Mouse (Mus musculus): ENCODE results near the gene Cd160. TPM values are rescaled to one million over a fixed set of nuclear protein-coding genes. Genes with fewer than 3 reads are reported as not detected.

The Cd160 gene
- polyA plus RNA-seq, 1 experiment from 2014 or later, result 0.21 TPM

GRCm38 (mm10) chr3:96821581-96821980 is 7.6 kb downstream of the Cd160 start:
- no peak overlapping the region for H3K9ac ChIP-seq (ENCODE audit: low read depth, low read length)
- ATAC-seq, result no peak
- 87% methylated on average over 4 of the region's 4 CpGs for WGBS

GRCm38 (mm10) chr3:96820116-96820915 is 8.8 kb downstream of the Cd160 start:
- Histone ChIP-seq H3K4me1 (ENCODE audit: control insufficient read depth, insufficient read depth, low read depth, low read length) (no peaks in the 10 kb centered on the region), H3K9me3 (ENCODE audit: control insufficient read depth, low read length) (no peaks in the 10 kb centered on the region), H3K27me3 (replicated peaks; ENCODE audit: control insufficient read depth, insufficient read depth, low read length) (no peaks in the 10 kb centered on the region), H3K27ac (ENCODE audit: low read depth, low read length) (no peak overlapping the region), H3K4me3 (ENCODE audit: low read length) (no peak overlapping the region), H3K9ac (ENCODE audit: low read depth, low read length) (no peak overlapping the region), H3K4me2 (ENCODE audit: low read length) (no peak overlapping the region), H3K36me3 (ENCODE audit: control insufficient read depth, insufficient read depth, low read length) (no peaks in the 10 kb centered on the region)
- ATAC-seq, result no peak
- 85% methylated on average over 6 of the region's 6 CpGs for WGBS

More at GRCm38 (mm10) chr3:96821581-96821980, 7.6 kb downstream of the Cd160 start:
- no peak overlapping the region for H3K4me2 ChIP-seq (ENCODE audit: low read length)
- no peaks in the 10 kb centered on the region for H3K27me3 ChIP-seq (replicated peaks; ENCODE audit: control insufficient read depth, insufficient read depth, low read length)
- H3K4me3 ChIP-seq (ENCODE audit: low read length), result no peak overlapping the region
- no peaks in the 10 kb centered on the region for H3K4me1 ChIP-seq (ENCODE audit: control insufficient read depth, insufficient read depth, low read depth, low read length)
- no peak overlapping the region for H3K27ac ChIP-seq (ENCODE audit: low read depth, low read length)
- no peaks in the 10 kb centered on the region for H3K9me3 ChIP-seq (ENCODE audit: control insufficient read depth, low read length)
- H3K36me3 ChIP-seq (ENCODE audit: control insufficient read depth, insufficient read depth, low read length), result no peaks in the 10 kb centered on the region

DNA sequence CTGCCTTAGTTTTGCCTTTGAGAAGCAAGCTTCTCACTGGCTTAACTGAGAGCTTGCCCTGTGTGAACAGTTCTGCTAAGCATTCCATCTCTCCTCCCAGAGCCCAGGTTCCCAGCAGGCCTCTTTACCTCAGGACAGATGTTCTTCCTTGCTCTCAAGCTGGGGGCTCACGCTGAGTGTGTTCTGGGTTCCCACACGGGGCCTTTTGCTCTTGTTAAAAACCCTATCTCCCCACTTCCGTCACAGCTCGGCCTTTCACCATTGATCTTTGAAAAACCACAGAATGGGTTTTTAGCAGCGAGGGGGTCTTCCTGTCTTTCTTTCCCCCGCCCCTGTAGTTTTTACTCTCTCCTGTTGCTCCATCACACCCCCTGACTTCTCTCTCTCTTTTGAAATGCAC is 14.8 kb downstream of the Cd160 start:
- no peak overlapping the region for H3K9ac ChIP-seq (ENCODE audit: low read depth, low read length)
- ATAC-seq, result no peak
- no peaks in the 10 kb centered on the region for H3K36me3 ChIP-seq (ENCODE audit: control insufficient read depth, insufficient read depth, low read length)
- no peaks in the 10 kb centered on the region for H3K4me1 ChIP-seq (ENCODE audit: control insufficient read depth, insufficient read depth, low read depth, low read length)
- 52% methylated on average over 6 of the region's 6 CpGs for WGBS
- H3K27ac ChIP-seq (ENCODE audit: low read depth, low read length), result no peak overlapping the region
- H3K4me2 ChIP-seq (ENCODE audit: low read length), result no peak overlapping the region
- no peaks in the 10 kb centered on the region for H3K9me3 ChIP-seq (ENCODE audit: control insufficient read depth, low read length)
- H3K4me3 ChIP-seq (ENCODE audit: low read length), result no peak overlapping the region
- H3K27me3 ChIP-seq (replicated peaks; ENCODE audit: control insufficient read depth, insufficient read depth, low read length), result no peaks in the 10 kb centered on the region

DNA sequence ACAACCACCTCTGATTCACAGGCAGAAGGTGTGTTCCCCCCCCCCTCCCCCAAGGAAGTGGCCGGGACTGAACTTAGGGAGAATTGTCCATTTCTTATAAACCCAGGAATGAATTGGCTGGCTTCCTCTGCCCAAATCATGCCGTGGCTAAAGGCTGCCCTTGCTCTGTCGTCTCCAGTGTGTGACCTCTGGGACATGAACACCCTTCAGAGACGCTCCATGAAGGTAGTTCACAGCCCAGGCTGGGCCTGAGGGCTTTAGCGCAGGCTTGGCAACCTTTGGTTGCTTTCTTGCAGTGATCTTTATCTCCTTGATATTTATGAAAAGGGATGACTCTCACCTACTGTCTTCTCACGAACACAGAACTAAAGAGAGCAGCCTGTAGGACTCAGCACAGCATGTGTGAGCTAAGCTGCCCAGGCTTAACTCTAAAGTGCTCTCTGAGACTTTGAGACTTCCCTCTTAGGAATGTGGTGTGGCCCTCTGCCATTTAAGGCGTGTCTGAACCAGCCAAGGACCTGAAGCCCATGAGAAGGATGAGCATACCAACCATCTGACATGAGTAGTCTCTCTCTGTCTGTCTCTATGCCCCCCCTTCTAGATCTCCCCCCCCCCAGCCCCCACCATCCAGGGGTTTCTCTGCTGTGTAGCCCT is 15.4 kb downstream of the Cd160 start:
- Histone ChIP-seq H3K4me2 (ENCODE audit: low read length) (no peak overlapping the region), H3K9ac (ENCODE audit: low read depth, low read length) (no peak overlapping the region), H3K4me1 (ENCODE audit: control insufficient read depth, insufficient read depth, low read depth, low read length) (no peaks in the 10 kb centered on the region), H3K27me3 (replicated peaks; ENCODE audit: control insufficient read depth, insufficient read depth, low read length) (no peaks in the 10 kb centered on the region), H3K27ac (ENCODE audit: low read depth, low read length) (no peak overlapping the region), H3K9me3 (ENCODE audit: control insufficient read depth, low read length) (no peaks in the 10 kb centered on the region), H3K4me3 (ENCODE audit: low read length) (no peak overlapping the region), H3K36me3 (ENCODE audit: control insufficient read depth, insufficient read depth, low read length) (no peaks in the 10 kb centered on the region)
- 0 out of 2 replicates have a peak, but pooled peaks have one; percentile 34 for ATAC-seq
- 66% methylated on average over 7 of the region's 7 CpGs for WGBS

DNA sequence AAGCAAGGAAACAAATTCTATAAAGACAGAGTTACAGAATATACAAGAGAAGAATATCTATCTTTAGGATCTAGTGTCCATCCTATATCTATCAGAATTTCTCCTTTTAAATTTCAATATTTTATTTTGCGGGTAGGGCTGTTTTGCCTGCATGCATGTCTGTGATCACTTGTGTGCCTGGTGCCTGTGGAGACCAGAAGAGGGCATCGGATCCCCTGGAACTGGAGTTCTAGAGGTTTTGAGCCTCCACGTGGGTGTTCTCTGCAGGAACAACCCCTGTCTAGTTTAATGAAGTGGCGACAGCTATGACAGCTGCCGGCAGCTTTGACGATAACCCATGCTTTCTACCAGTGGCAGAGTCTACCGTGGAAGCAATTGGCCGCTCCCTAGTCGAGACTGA is 16.0 kb downstream of the Cd160 start:
- no peak overlapping the region for H3K27ac ChIP-seq (ENCODE audit: low read depth, low read length)
- H3K9ac ChIP-seq (ENCODE audit: low read depth, low read length), result no peak overlapping the region
- H3K4me1 ChIP-seq (ENCODE audit: control insufficient read depth, insufficient read depth, low read depth, low read length), result no peaks in the 10 kb centered on the region
- no peak overlapping the region; the same call in 1 of the 2 replicates for H3K4me2 ChIP-seq (ENCODE audit: low read length)
- H3K4me3 ChIP-seq (ENCODE audit: low read length), result no peak overlapping the region
- H3K9me3 ChIP-seq (ENCODE audit: control insufficient read depth, low read length), result no peaks in the 10 kb centered on the region
- no peaks in the 10 kb centered on the region for H3K27me3 ChIP-seq (replicated peaks; ENCODE audit: control insufficient read depth, insufficient read depth, low read length)
- peak; percentile 71 for ATAC-seq
- WGBS, result 36% methylated on average over 9 of the region's 9 CpGs
- no peaks in the 10 kb centered on the region for H3K36me3 ChIP-seq (ENCODE audit: control insufficient read depth, insufficient read depth, low read length)

- no peaks in the 10 kb centered on the region for H3K36me3 ChIP-seq (ENCODE audit: control insufficient read depth, insufficient read depth, low read length)
- 45% methylated on average over 20 of the region's 20 CpGs for WGBS
- no peak for ATAC-seq
- H3K4me3 ChIP-seq (ENCODE audit: low read length), result no peak overlapping the region
- H3K4me1 ChIP-seq (ENCODE audit: control insufficient read depth, insufficient read depth, low read depth, low read length), result no peaks in the 10 kb centered on the region
- no peaks in the 10 kb centered on the region for H3K9me3 ChIP-seq (ENCODE audit: control insufficient read depth, low read length)
- peak overlapping the region; percentile 42 for H3K4me2 ChIP-seq (ENCODE audit: low read length)
- H3K27me3 ChIP-seq (replicated peaks; ENCODE audit: control insufficient read depth, insufficient read depth, low read length), result no peaks in the 10 kb centered on the region
- H3K27ac ChIP-seq (ENCODE audit: low read depth, low read length), result no peak overlapping the region
- H3K9ac ChIP-seq (ENCODE audit: low read depth, low read length), result no peak overlapping the region
Observed at GRCm38 (mm10) chr3:96812395-96813091, 16.6 kb downstream of the Cd160 start.

GRCm38 (mm10) chr3:96811232-96811631 is 17.9 kb downstream of the Cd160 start:
- WGBS, result 90% methylated on average over 3 of the region's 3 CpGs
- H3K36me3 ChIP-seq (ENCODE audit: control insufficient read depth, insufficient read depth, low read length), result no peaks in the 10 kb centered on the region
- no peak overlapping the region for H3K27ac ChIP-seq (ENCODE audit: low read depth, low read length)
- no peak overlapping the region for H3K9ac ChIP-seq (ENCODE audit: low read depth, low read length)
- H3K9me3 ChIP-seq (ENCODE audit: control insufficient read depth, low read length), result no peaks in the 10 kb centered on the region
- no peak for ATAC-seq
- no peaks in the 10 kb centered on the region for H3K4me1 ChIP-seq (ENCODE audit: control insufficient read depth, insufficient read depth, low read depth, low read length)
- H3K4me3 ChIP-seq (ENCODE audit: low read length), result no peak overlapping the region
- no peaks in the 10 kb centered on the region for H3K27me3 ChIP-seq (replicated peaks; ENCODE audit: control insufficient read depth, insufficient read depth, low read length)
- H3K4me2 ChIP-seq (ENCODE audit: low read length), result no peak overlapping the region

DNA sequence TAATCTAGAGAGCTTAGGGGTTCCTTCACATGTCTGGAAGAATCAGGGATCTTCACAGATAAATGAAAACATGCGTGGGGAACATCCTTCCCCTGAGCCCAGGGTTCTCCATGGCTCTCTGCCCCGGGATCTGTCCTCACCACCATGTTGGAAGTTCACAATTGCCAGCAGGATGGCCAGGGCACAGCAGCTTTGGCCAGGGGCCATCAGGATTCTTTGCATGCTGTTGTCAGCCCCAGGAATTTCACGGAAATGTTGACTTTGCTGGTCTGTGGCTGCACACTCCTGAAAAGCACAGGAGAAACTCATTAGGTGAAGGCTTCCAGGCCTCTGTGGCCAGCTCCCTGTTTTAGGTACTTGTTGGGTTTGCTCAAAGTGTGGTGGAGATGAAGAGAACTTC is 20.5 kb downstream of the Cd160 start:
- H3K27ac ChIP-seq (ENCODE audit: low read depth, low read length), result no peak overlapping the region
- ATAC-seq, result no peak
- no peaks in the 10 kb centered on the region for H3K9me3 ChIP-seq (ENCODE audit: control insufficient read depth, low read length)
- H3K9ac ChIP-seq (ENCODE audit: low read depth, low read length), result no peak overlapping the region
- H3K27me3 ChIP-seq (replicated peaks; ENCODE audit: control insufficient read depth, insufficient read depth, low read length), result no peaks in the 10 kb centered on the region
- H3K36me3 ChIP-seq (ENCODE audit: control insufficient read depth, insufficient read depth, low read length), result no peaks in the 10 kb centered on the region
- no peaks in the 10 kb centered on the region for H3K4me1 ChIP-seq (ENCODE audit: control insufficient read depth, insufficient read depth, low read depth, low read length)
- no peak overlapping the region for H3K4me2 ChIP-seq (ENCODE audit: low read length)
- WGBS, result 69% methylated on average over 3 of the region's 3 CpGs
- H3K4me3 ChIP-seq (ENCODE audit: low read length), result no peak overlapping the region

DNA sequence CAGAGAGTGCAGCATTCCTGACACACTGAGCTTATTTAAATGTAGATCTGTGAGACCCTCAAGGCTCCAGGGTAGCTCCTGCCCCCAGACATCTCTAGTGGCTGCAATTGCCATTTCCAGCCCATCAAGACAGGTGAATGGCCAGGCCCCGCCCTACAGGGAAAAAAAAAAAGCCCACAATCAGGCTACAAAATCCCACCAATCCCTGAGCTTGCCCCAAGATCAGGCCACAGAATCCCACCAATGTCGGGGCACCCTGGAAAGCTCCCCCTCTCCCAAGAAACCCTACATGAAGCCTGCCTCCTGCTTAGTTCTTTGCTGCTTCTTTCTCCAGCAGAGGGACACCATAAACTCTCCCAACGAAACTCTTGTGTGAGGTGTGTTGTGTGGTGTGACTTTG is 21.0 kb downstream of the Cd160 start:
- Histone ChIP-seq H3K4me2 (ENCODE audit: low read length) (no peak overlapping the region), H3K9ac (ENCODE audit: low read depth, low read length) (no peak overlapping the region), H3K36me3 (ENCODE audit: control insufficient read depth, insufficient read depth, low read length) (no peaks in the 10 kb centered on the region), H3K4me1 (ENCODE audit: control insufficient read depth, insufficient read depth, low read depth, low read length) (no peaks in the 10 kb centered on the region), H3K9me3 (ENCODE audit: control insufficient read depth, low read length) (no peaks in the 10 kb centered on the region), H3K4me3 (ENCODE audit: low read length) (no peak overlapping the region), H3K27ac (ENCODE audit: low read depth, low read length) (no peak overlapping the region), H3K27me3 (replicated peaks; ENCODE audit: control insufficient read depth, insufficient read depth, low read length) (no peaks in the 10 kb centered on the region)
- WGBS, result 82% methylated on average over 3 of the region's 3 CpGs
- ATAC-seq, result no peak
